Mouse (Mus musculus) left cerebral cortex, postnatal 4 days (tissue): ENCODE data around the gene Padi2. TPM values are rescaled to one million over a fixed set of nuclear protein-coding genes. Genes with fewer than 3 reads are reported as not detected.

Experiments
- DNase-seq: peaks from one replicate; pipeline ENCODE4 v3.0.0-alpha.2; 2022
- intact Hi-C: fragments of 180-260 bp; cut with DNase I; formaldehyde crosslinking; loops from one replicate; pipeline ENCODE4 v1.15.1; 2025
- total RNA-seq, 2 experiments: library from RNA; stranded (reverse); gene quantifications; 2 replicates each; pipeline ENCODE4 v1.2.3; 2021

The Padi2 gene
- total RNA-seq, 2 experiments from 2014 or later = 1.2 TPM

DNA sequence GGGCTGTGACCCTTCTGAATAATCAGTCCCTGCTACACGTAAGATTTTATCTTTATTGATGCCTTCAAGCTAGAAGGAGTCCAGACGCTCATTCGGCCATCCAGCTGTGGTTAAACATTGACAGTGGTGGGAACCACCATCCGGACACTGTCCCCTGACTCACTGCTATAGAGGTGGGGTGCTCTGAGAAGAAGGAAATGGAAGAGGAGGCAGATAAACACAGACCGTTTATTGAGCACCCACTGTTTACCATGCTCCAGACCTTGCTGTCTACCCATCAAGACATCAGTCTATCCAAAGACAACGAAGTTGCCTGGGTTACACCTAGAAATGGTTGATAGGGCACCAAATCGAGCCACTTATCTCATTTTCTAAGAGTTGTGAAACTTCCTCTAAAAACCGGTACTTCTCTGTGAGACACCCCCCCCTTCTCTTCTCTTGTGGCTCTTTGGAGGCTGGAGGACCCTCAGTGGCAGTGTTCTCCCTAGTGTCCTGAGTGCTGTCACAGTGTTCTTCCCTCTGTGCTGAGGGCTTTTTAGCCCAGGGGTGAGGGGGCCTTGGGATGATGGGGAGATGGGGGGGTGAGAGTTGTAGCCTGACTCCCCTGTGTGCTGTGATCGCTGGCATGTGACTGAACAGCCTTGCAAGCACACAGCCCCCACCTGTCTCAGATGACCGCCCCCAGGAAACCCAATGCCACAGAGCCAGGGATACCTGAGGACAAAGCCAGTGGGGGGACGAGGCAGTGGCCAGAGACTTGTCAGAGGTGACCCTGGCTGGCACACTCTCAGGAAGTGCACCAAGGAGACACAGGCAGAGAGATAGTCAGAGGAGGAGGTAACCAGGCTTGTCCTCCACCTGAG, 14.1 kb downstream of the Padi2 start:
- intact Hi-C loops = no loop called here
- no peak for DNase-seq

DNA sequence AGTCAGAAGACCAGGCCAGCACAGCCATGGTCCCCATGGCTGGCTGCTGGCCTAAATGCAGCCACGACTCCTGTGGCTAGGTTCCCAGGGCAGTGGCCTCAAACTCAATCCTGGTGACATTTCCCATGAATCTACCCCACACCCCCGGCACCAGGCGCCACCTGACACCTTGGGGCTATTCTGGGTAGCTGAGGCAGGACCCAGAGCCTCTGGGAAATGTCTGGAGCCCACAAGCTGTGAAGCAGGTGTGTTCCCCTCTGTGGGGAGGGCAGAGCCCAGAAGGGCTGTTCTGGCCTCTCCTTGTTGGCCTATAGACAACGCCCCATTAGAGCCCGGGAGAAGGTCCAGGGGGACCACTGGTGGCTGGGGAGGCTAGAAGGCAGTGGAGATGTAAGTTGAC, 16.4 kb downstream of the Padi2 start:
- intact Hi-C loops = no loop called here
- DNase-seq = no peak

DNA sequence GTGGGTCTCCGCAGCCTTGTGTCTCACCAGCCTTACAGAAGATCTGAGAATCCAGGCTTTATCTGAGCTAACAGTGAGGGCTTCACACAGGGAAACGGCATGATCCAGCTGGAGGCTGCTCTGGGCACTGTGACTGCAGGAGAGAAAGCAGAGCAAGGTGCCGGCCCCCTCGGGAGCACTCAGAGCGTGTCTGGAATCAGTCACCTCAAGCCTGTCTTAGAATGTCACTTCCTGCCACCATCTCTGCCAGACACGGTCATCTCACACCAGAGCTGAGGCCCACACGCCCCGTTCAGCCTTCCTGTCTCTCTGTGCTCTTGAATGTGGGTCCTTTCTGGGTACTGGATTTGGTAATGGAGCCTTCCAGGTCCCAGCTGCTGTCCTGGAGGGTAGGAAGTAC, 19.5 kb downstream of the Padi2 start:
- DNase-seq = no peak
- intact Hi-C loops = no loop called here

- intact Hi-C loops = no loop called here
Observed at GRCm38 (mm10) chr4:140928349-140928748, 22.2 kb downstream of the Padi2 start.

DNA sequence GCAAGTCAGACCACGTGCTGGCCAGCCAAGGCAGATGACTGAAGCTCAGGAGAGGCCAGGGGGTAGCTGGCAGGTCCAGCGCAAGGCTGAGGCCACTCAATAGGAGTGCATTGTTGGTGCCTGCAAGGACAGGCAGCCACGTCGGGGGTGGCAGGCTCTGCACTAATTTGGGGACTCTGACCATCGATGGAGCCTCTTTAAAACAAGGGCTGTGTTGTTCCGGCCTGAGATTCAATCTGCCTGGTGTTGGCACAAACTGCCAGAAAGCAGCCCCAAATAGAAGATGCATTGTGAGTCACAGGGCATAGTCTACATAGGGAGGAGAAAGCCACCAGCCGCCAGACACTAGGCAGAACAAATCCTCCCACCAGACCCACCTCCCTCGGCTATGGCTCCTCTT, 23.6 kb downstream of the Padi2 start:
- intact Hi-C loops = no loop called here
- DNase-seq = peak; percentile 47

More at GRCm38 (mm10) chr4:140928349-140928748, 22.2 kb downstream of the Padi2 start:
- no peak for DNase-seq

GRCm38 (mm10) chr4:140930900-140931470, 24.8 kb downstream of the Padi2 start:
- DNase-seq = no peak
- intact Hi-C loops = no loop called here

- intact Hi-C loops = no loop called here
- DNase-seq = no peak
Observed at GRCm38 (mm10) chr4:140935643-140936042, 29.5 kb downstream of the Padi2 start.

DNA sequence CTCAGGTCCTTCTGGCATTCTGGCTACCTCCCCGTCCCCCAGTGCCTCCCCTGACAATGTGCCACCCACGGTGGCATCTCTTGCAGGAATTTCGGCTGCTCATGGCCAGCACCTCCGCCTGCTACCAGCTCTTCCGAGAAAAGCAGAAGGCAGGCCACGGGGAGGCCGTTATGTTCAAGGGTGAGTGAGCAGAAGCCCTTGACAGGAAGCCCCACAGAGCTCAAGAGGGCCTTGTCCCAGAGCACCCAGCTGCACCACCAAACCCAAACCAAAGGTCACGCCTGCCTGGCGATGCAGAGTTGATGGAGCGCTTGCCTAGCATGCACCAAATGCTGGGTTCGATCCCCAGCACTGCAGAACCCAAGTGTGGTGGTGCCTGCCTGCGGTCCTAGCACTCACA, 38.2 kb downstream of the Padi2 start:
- intact Hi-C loops = no loop called here
- DNase-seq = no peak

DNA sequence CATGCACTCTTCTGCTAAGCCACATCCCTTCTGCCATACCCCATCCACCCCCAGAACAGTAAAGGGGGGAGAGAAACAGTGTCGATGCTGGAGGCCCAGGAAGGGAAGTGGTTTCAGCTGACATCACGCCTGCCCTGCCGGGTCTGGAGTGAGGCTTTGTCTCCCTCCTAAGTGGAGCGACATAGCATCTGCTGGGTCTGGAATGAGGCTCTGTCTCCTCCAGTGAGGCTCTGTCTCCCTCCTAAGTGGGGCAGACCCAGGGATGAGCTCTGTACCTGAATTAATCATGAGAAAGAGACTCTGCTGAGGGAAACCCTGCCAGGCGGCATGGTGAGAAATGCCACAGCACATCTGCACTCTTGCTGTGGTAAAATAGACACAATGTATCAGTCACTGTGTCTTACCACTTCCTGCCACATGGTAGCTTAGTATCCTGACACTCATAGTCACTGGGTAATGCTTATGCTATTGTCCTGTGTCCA, 38.9 kb downstream of the Padi2 start:
- no peak for DNase-seq
- intact Hi-C loops = no loop called here

GRCm38 (mm10) chr4:140945571-140945970, 39.4 kb downstream of the Padi2 start:
- no peak for DNase-seq
- intact Hi-C loops = no loop called here

GRCm38 (mm10) chr4:140946048-140946447, 39.9 kb downstream of the Padi2 start:
- no peak for DNase-seq
- intact Hi-C loops = no loop called here

DNA sequence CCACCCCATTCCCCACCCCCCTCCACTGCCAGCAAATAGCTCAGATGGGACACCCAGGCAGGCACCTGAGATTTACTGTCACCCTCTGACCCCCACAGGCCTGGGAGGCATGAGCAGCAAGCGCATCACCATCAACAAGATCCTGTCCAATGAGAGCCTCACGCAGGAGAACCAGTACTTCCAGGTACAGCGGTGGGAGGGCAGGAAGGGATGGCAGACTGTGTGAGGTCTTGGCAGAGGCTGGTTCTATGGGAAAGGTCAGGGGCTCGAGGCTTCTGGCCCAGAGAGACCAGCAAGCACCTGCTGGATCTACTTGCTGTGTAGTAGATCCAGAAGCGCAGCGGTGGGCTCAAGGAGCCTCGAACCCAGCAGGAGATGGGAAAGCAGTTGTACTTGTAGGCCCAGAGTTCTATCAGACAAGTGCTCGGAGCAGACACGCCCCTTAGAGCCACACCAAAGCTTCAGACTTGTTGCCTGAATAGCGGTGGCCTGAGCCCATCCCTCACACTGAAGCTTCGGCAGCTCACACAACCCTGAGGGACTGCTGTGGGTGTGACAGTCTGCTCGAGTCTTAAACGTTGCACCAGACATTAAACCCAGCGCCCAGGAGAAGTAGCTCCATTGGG, 40.5 kb downstream of the Padi2 start:
- no peak for DNase-seq

GRCm38 (mm10) chr4:140947487-140948440, 41.6 kb downstream of the Padi2 start:
- intact Hi-C loops = no loop called here

More for the DNA sequence above, 40.5 kb downstream of the Padi2 start:
- intact Hi-C loops = no loop called here

DNA sequence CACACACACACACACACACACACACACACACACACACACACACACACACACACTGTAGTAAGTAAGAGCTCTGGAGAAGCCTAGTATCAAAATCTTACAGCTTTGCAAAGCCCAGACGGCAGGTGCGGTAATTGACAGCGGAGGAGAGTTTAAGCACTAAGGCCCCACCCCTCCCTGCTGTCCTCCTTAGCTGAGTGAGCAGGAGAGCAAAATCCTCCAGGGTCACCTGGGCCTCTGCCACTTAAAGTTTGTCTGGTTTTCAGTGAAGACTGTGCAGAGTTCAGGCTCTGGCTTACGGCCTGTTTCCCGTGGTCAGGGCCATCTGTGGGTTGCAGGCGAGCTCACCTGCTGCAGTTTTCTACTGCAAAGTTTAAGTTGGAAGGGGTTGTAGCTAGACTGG, 42.3 kb downstream of the Padi2 start:
- DNase-seq = no peak
- intact Hi-C loops = no loop called here

More at GRCm38 (mm10) chr4:140947487-140948440, 41.6 kb downstream of the Padi2 start:
- no peak for DNase-seq

- DNase-seq = no peak
- intact Hi-C loops = no loop called here
Observed at GRCm38 (mm10) chr4:140949052-140949451, 42.9 kb downstream of the Padi2 start.

DNA sequence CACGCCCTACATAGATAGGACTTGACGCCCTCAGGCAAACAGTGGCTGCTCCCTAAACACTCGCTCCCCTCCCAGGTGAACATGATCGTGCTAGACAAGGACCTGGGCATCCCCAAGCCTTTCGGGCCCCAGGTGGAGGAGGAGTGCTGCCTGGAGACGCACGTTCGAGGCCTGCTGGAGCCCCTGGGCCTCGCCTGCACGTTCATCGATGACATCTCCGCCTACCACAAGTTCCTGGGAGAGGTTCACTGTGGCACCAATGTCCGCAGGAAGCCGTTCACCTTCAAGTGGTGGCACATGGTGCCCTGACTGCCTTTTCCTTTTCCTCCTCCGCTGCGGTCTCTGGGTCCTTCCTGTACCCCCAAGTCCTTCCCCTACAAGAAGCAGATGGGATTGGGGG, 43.5 kb downstream of the Padi2 start:
- intact Hi-C loops = no loop called here

GRCm38 (mm10) chr4:140950574-140950973, 44.4 kb downstream of the Padi2 start:
- intact Hi-C loops = no loop called here
- DNase-seq = peak; percentile 59

More for the DNA sequence above, 43.5 kb downstream of the Padi2 start:
- DNase-seq = no peak

DNA sequence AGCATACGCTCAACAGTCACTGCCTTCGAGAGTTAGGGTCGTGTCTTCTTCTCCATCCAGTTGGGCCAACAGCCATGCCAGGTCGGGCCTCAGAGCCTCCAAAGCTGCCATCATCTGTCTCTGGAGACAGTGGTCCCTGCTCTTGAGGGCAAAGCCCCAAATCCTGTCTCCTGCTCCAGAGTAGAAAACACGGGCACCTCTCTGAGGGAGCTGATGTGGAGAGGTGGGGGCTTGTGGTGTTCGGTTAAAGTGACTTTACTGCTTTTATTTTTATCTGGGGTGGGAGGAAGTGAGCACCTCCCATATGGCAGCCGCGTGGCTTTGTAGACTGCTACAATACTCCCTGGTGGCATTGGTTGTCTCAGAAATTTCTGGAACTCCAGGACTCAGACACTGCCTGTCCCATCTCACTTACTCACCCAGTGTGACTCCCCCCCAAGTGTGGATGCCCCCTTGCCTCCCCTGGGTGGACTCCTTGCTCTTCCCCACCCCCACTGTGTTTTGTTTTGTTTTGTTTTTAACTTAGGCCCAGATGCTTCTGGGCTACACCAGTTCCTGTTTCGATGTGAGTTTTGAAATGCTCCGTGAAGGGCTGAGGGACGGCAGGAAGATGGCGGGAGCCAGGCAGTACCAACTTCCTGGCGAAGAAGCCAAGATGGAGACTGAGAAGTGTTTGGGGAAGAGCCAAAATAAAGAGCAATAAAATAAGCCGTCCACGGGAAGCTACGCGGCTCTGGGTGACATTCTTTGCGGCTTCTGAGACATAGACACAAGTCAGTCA, 45.9 kb downstream of the Padi2 start:
- DNase-seq = no peak
- intact Hi-C loops = no loop called here

DNA sequence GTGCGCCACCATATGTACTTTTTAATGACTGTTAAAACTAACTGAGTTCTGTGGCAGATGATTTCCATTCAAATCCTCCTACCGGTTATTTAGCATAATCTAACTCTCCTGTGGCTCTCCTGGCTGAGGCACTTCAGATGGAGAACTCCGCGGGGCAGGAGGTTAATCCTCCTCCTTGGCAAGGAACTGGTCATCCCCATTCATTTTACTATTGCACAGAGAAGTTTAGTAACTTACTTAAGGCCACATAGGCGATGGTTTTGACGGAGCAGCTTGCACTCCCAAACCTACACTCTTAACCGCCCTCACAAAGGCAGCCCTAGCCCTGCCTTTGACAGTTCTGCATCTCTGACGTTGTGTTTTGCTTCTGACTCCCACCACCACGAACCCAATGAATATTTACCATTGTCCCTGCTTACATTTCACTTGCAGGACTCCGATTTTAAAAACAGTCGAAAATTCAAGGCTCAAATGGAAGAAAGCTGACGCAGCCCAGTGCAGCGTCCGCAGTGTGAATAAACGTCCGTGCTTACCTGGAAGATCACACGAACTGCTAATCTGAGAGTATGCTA, 51.1 kb downstream of the Padi2 start:
- DNase-seq = peak; percentile 36
- intact Hi-C loops = loop anchor here (5.0 kb wide), 1 partner anchor 235 kb away; no protein-coding TSS in a partner anchor
